Mouse (Mus musculus) neutrophil, adult 83 days (primary cell): ENCODE measurements around the gene Zbtb32. TPM values are rescaled to one million over a fixed set of nuclear protein-coding genes. Genes with fewer than 3 reads are reported as not detected.

Source experiments
- total RNA-seq, 2 experiments: library from RNA; stranded (reverse); gene quantifications; one replicate each; pipeline ENCODE4 v1.2.4; 2023

The Zbtb32 gene
- under 1 TPM in 1 of 2 experiments, not detected in 1; 0.44 TPM for total RNA-seq

GRCm38 (mm10) chr7:30598786-30599185 is at the start of gene Zbtb32:
Gene Zbtb32, minus strand, starts transcription at chr7:30598909.

GRCm38 (mm10) chr7:30635752-30636151 is 37.0 kb upstream of the Zbtb32 start, which contains the start of gene Etv2:
Gene Etv2, minus strand, starts transcription at chr7:30635852.

GRCm38 (mm10) chr7:30625530-30626384 is 27.0 kb upstream of the Zbtb32 start, which contains the start of gene Cox6b1:
Gene Cox6b1, minus strand, starts transcription at chr7:30626151.

GRCm38 (mm10) chr7:30612654-30613402 is 14.1 kb upstream of the Zbtb32 start, which contains the start of gene Upk1a:
Gene Upk1a, minus strand, starts transcription at chr7:30612847.

GRCm38 (mm10) chr7:30588676-30589434 is 9.9 kb downstream of the Zbtb32 start, which contains the start of gene Kmt2b:
Gene Kmt2b, minus strand, starts transcription at chr7:30588726.

GRCm38 (mm10) chr7:30564970-30565571 is 33.6 kb downstream of the Zbtb32 start, which contains the start of gene Igflr1:
Gene Igflr1, plus strand, starts transcription at chr7:30565427.

GRCm38 (mm10) chr7:30563117-30563905 is 35.4 kb downstream of the Zbtb32 start, which contains the start of the genes U2af1l4, Gm49396 and Psenen:
Gene U2af1l4, plus strand, starts transcription at chr7:30563301.
Gene Gm49396, plus strand, starts transcription at chr7:30563344.
Gene Psenen, minus strand, starts transcription at chr7:30563627.

GRCm38 (mm10) chr7:30559443-30559954 is 39.2 kb downstream of the Zbtb32 start, which contains the start of gene Lin37:
Gene Lin37, minus strand, starts transcription at chr7:30559838.

GRCm38 (mm10) chr7:30552102-30553020 is 46.3 kb downstream of the Zbtb32 start, which contains the start of the genes Hspb6 and Proser3:
Gene Hspb6, plus strand, starts transcription at chr7:30552178.
Gene Proser3, minus strand, starts transcription at chr7:30552299.

Other genes with a start within 250 kb of the Zbtb32 start
- gene Lrfn3, start 236.1 kb downstream of the Zbtb32 start, total RNA-seq = not detected
- 1,000 to 10,000 TPM; 1,969 to 2,032 TPM for gene Tyrobp, start 185.1 kb downstream of the Zbtb32 start, total RNA-seq
- 100 to 1,000 TPM; 116 to 124 TPM for gene Hcst, start 179.1 kb downstream of the Zbtb32 start, total RNA-seq
- 10 to 100 TPM; 61.7 to 67.0 TPM for gene Nfkbid, start 177.2 kb downstream of the Zbtb32 start, total RNA-seq
- gene Aplp1, start 153.4 kb downstream of the Zbtb32 start, total RNA-seq = under 1 TPM in 1 of 2 experiments, not detected in 1; 0.35 TPM
- not detected for gene Kirrel2, start 141.2 kb downstream of the Zbtb32 start, total RNA-seq
- not detected for gene Nphs1, start 140.6 kb downstream of the Zbtb32 start, total RNA-seq
- not detected for gene Prodh2, start 105.3 kb downstream of the Zbtb32 start, total RNA-seq
- gene Arhgap33, start 63.8 kb downstream of the Zbtb32 start, total RNA-seq = 10 to 100 TPM; 17.6 to 19.1 TPM
- gene Hspb6, start 46.7 kb downstream of the Zbtb32 start, total RNA-seq = 1 to 10 TPM; 5.0 to 5.5 TPM
- gene Proser3, start 46.6 kb downstream of the Zbtb32 start, total RNA-seq = 1 to 10 TPM; 4.4 to 5.1 TPM
- 10 to 100 TPM; 24.1 to 36.0 TPM for gene Lin37, start 39.1 kb downstream of the Zbtb32 start, total RNA-seq
- gene U2af1l4, start 35.6 kb downstream of the Zbtb32 start, total RNA-seq = 10 to 100 TPM; 36.6 to 41.9 TPM
- 1 to 10 TPM; 4.6 to 5.6 TPM for gene Gm49396, start 35.6 kb downstream of the Zbtb32 start, total RNA-seq
- gene Psenen, start 35.3 kb downstream of the Zbtb32 start, total RNA-seq = 100 to 1,000 TPM; 117 to 126 TPM
- gene Igflr1, start 33.5 kb downstream of the Zbtb32 start, total RNA-seq = 1 to 10 TPM; 2.3 to 4.4 TPM
- gene Kmt2b, start 10.2 kb downstream of the Zbtb32 start, total RNA-seq = 10 to 100 TPM; 51.8 to 52.4 TPM
- gene Upk1a, start 13.9 kb upstream of the Zbtb32 start, total RNA-seq = under 1 TPM in 1 of 2 experiments, not detected in 1; 0.29 TPM
- 100 to 1,000 TPM; 236 to 278 TPM for gene Cox6b1, start 27.2 kb upstream of the Zbtb32 start, total RNA-seq
- gene Etv2, start 36.9 kb upstream of the Zbtb32 start, total RNA-seq = not detected
- gene Rbm42, start 51.4 kb upstream of the Zbtb32 start, total RNA-seq = 10 to 100 TPM; 73.6 to 73.7 TPM
- 10 to 100 TPM; 19.2 to 25.8 TPM for gene Haus5, start 66.1 kb upstream of the Zbtb32 start, total RNA-seq
- gene Pmis2, start 72.7 kb upstream of the Zbtb32 start, total RNA-seq = not detected
- gene 2200002J24Rik, start 100.0 kb upstream of the Zbtb32 start, total RNA-seq = not detected
- under 1 TPM in 1 of 2 experiments, not detected in 1; 0.99 TPM for gene Atp4a, start 113.3 kb upstream of the Zbtb32 start, total RNA-seq
- gene Tmem147, start 130.6 kb upstream of the Zbtb32 start, total RNA-seq = 10 to 100 TPM; 35.2 to 35.7 TPM
- gene Gapdhs, start 144.8 kb upstream of the Zbtb32 start, total RNA-seq = not detected
- 1 to 10 TPM; 1.3 to 2.7 TPM for gene Sbsn, start 152.6 kb upstream of the Zbtb32 start, total RNA-seq
- gene Dmkn, start 164.8 kb upstream of the Zbtb32 start, total RNA-seq = 1 to 10 TPM; 2.8 to 4.5 TPM
- not detected for gene Krtdap, start 189.0 kb upstream of the Zbtb32 start, total RNA-seq
- gene Ffar2, start 224.9 kb upstream of the Zbtb32 start, total RNA-seq = 10 to 100 TPM; 41.2 to 51.1 TPM